Mouse (Mus musculus) kidney, embryonic 16.5 days (tissue): Measurements from ENCODE around the gene Gm9945. TPM values are rescaled to one million over a fixed set of nuclear protein-coding genes. Genes with fewer than 3 reads are reported as not detected.

ENCODE experiments used
- ATAC-seq: fragments of 200-750 bp; cut with Nextera tagmentation; 2 replicates; pipeline ENCODE4 v1.8.0; 2017; ENCODE audit warnings: moderate TSS enrichment; ENCODE audit not compliant: low FRiP score, low TSS enrichment
- H3K27ac ChIP-seq: fragments of 300-500 bp; sonication (generic); 2 replicates; pipeline ENCODE4 v1.5.1; 2014; ENCODE audit warnings: low read length
- H3K27me3 ChIP-seq: fragments of 300-500 bp; sonication (generic); 2 replicates; pipeline ENCODE4 v1.6.1; 2014; ENCODE audit warnings: low read length, control low read depth, mixed read lengths; ENCODE audit not compliant: insufficient read depth
- H3K36me3 ChIP-seq: fragments of 300-500 bp; sonication (generic); 2 replicates; pipeline ENCODE4 v1.6.1; 2014; ENCODE audit warnings: low read length, control low read depth, mixed read lengths; ENCODE audit not compliant: insufficient read depth
- H3K4me1 ChIP-seq: fragments of 300-500 bp; sonication (generic); 2 replicates; pipeline ENCODE4 v1.6.1; 2014; ENCODE audit warnings: low read length, control low read depth, mixed read lengths; ENCODE audit not compliant: insufficient read depth
- H3K4me2 ChIP-seq: fragments of 300-500 bp; sonication (generic); replicated peaks from 2 replicates; pipeline ENCODE4 v1.6.1; 2014; ENCODE audit warnings: low read depth, low read length
- H3K4me3 ChIP-seq: fragments of 300-500 bp; sonication (generic); 2 replicates; pipeline ENCODE4 v1.5.1; 2014; ENCODE audit warnings: mild to moderate bottlenecking, low read length
- H3K9ac ChIP-seq: fragments of 300-500 bp; sonication (generic); replicated peaks from 2 replicates; pipeline ENCODE4 v1.6.1; 2014; ENCODE audit warnings: low read length
- H3K9me3 ChIP-seq: fragments of 300-500 bp; sonication (generic); 2 replicates; pipeline ENCODE4 v1.6.1; 2016; ENCODE audit warnings: low read length, control low read depth
- WGBS: fragments of 180-500 bp; shearing (Covaris S2); extraction: QIAGEN DNeasy Blood & Tissue Kit; methylation state at CpG from one replicate; pipeline ENCODE4 v1.1.7; 2014; 5-methylcytosine and 5-hydroxymethylcytosine counted together
- polyA plus RNA-seq: library from polyadenylated mRNA; unstranded; fragments of >200 nt; fragmentation: Nextera tagmentation; extraction: Ambion mirVana; gene quantifications from 2 replicates; pipeline ENCODE4 v1.2.1, GENCODE M21; 2015

Gene Gm9945
- polyA plus RNA-seq, 1 experiment from 2014 or later, result not detected

GRCm38 (mm10) chr11:53528397-53529252 lies 48.7 kb downstream of the Gm9945 start:
- no peaks in the 10 kb centered on the region for H3K27me3 ChIP-seq
- no peak overlapping the region for H3K4me3 ChIP-seq
- H3K4me1 ChIP-seq, result peaks cover 11% of the 10 kb centered on the region
- H3K36me3 ChIP-seq, result peaks cover 6% of the 10 kb centered on the region
- no peak overlapping the region for H3K9ac ChIP-seq
- no peak for ATAC-seq
- no peaks in the 10 kb centered on the region for H3K9me3 ChIP-seq
- no peak overlapping the region for H3K4me2 ChIP-seq
- no peak overlapping the region for H3K27ac ChIP-seq
- 56% methylated on average over 9 of the region's 9 CpGs for WGBS

GRCm38 (mm10) chr11:53529253-53529557 lies 49.2 kb downstream of the Gm9945 start:
- Histone ChIP-seq H3K36me3 (peaks cover 10% of the 10 kb centered on the region), H3K4me3 (no peak overlapping the region), H3K27me3 (no peaks in the 10 kb centered on the region), H3K9me3 (no peaks in the 10 kb centered on the region), H3K4me1 (peaks cover 11% of the 10 kb centered on the region), H3K4me2 (no peak overlapping the region), H3K9ac (no peak overlapping the region), H3K27ac (no peak overlapping the region)
- 50% methylated on average over 6 of the region's 6 CpGs for WGBS
- ATAC-seq, result no peak; the same call in 1 of the 2 replicates

GRCm38 (mm10) chr11:53530001-53530400 lies 50.0 kb downstream of the Gm9945 start:
- no peak for ATAC-seq
- Histone ChIP-seq H3K4me2 (no peak overlapping the region), H3K9me3 (no peaks in the 10 kb centered on the region)

More at GRCm38 (mm10) chr11:53530001-53530400, 50.0 kb downstream of the Gm9945 start:
- Histone ChIP-seq H3K9ac (no peak overlapping the region), H3K4me3 (no peak overlapping the region), H3K27me3 (no peaks in the 10 kb centered on the region), H3K27ac (no peak overlapping the region), H3K4me1 (peaks cover 10% of the 10 kb centered on the region), H3K36me3 (peaks cover 18% of the 10 kb centered on the region)
- 81% methylated on average over 9 of the region's 9 CpGs for WGBS

Other genes starting within 250 kb of the Gm9945 start
- 82.7 and 85.1 TPM in 2 replicates for gene Hspa4, start 179.7 kb upstream of the Gm9945 start, polyA plus RNA-seq
- 19.1 and 25.4 TPM in 2 replicates for gene Zcchc10, start 155.5 kb upstream of the Gm9945 start, polyA plus RNA-seq
- gene Aff4, start 129.3 kb upstream of the Gm9945 start, polyA plus RNA-seq, result 16.8 and 25.8 TPM in 2 replicates
- 0.34 and 0.37 TPM in 2 replicates for gene Leap2, start 57.0 kb upstream of the Gm9945 start, polyA plus RNA-seq
- 641 and 655 TPM in 2 replicates for gene Uqcrq, start 49.3 kb upstream of the Gm9945 start, polyA plus RNA-seq
- gene Gdf9, start 49.1 kb upstream of the Gm9945 start, polyA plus RNA-seq, result 1.1 and 1.2 TPM in 2 replicates
- 0.12 TPM in 1 of 2 replicates, not detected in the other for gene Gm10447, start 23.1 kb upstream of the Gm9945 start, polyA plus RNA-seq
- 2.1 and 2.5 TPM in 2 replicates for gene Shroom1, start 23.0 kb upstream of the Gm9945 start, polyA plus RNA-seq
- not detected in 2 replicates for gene Gm9837, start 9.7 kb upstream of the Gm9945 start, polyA plus RNA-seq
- 0.17 and 0.23 TPM in 2 replicates for gene Sowaha, start 108 bp downstream of the Gm9945 start, polyA plus RNA-seq
- 25.7 and 25.9 TPM in 2 replicates for gene Sept8, start 39.1 kb downstream of the Gm9945 start, polyA plus RNA-seq
- 62.8 and 72.5 TPM in 2 replicates for gene Kif3a, start 87.2 kb downstream of the Gm9945 start, polyA plus RNA-seq
- gene Il4, start 138.5 kb downstream of the Gm9945 start, polyA plus RNA-seq, result 0.36 and 0.97 TPM in 2 replicates
- gene Il13, start 154.5 kb downstream of the Gm9945 start, polyA plus RNA-seq, result not detected in 2 replicates
- gene Rad50, start 227.2 kb downstream of the Gm9945 start, polyA plus RNA-seq, result 24.9 TPM in 2 replicates
- not detected in 2 replicates for gene Il5, start 240.6 kb downstream of the Gm9945 start, polyA plus RNA-seq